Mouse (Mus musculus): ENCODE measurements at regions not wholly inside any gene's neighbourhood (a gene's known extent, or its start where the extent isn't known, plus 50 kb on each side); places are given as distances from the start of the nearest gene placed in this dataset.
"Not testable (repeated sequence)": the region's sequence is repeated elsewhere in the genome, so short reads cannot be mapped to it uniquely, and the experiment has no call there.

GRCm38 (mm10) chr14:17539322-17539721 is 120.7 kb upstream of the Thrb start:
- DNase-seq (ENCODE audit: extremely low spot score, low read depth, low spot score): no peak

- DNase-seq (ENCODE audit: extremely low spot score, low read depth, low spot score): no peak
These were observed 103.6 kb upstream of the Thrb start for GRCm38 (mm10) chr14:17556458-17556857.

GRCm38 (mm10) chr14:17560001-17560400 is 100.1 kb upstream of the Thrb start:
- DNase-seq (ENCODE audit: extremely low spot score, low read depth, low spot score): not testable (repeated sequence)

- no peak for DNase-seq (ENCODE audit: extremely low spot score, low read depth, low spot score)
These were observed 92.1 kb upstream of the Thrb start for GRCm38 (mm10) chr14:17567927-17568326.

- DNase-seq (ENCODE audit: extremely low spot score, low read depth, low spot score): no peak
These were observed 90.9 kb upstream of the Thrb start for GRCm38 (mm10) chr14:17569087-17569636.

- DNase-seq (ENCODE audit: extremely low spot score, low read depth, low spot score): no peak
These were observed 81.3 kb upstream of the Thrb start for GRCm38 (mm10) chr14:17578776-17579175.

- no peak for DNase-seq (ENCODE audit: extremely low spot score, low read depth, low spot score)
These were observed 70.5 kb upstream of the Thrb start for GRCm38 (mm10) chr14:17589595-17589994.

GRCm38 (mm10) chr14:17599553-17599952 is 60.5 kb upstream of the Thrb start:
- no peak for DNase-seq (ENCODE audit: extremely low spot score, low read depth, low spot score)

GRCm38 (mm10) chr14:17602357-17602756 is 57.7 kb upstream of the Thrb start:
- no peak for DNase-seq (ENCODE audit: extremely low spot score, low read depth, low spot score)

GRCm38 (mm10) chr14:17606018-17606417 is 54.0 kb upstream of the Thrb start:
- no peak for DNase-seq (ENCODE audit: extremely low spot score, low read depth, low spot score)

- no peak for DNase-seq (ENCODE audit: extremely low spot score, low read depth, low spot score)
These were observed 52.9 kb upstream of the Thrb start for GRCm38 (mm10) chr14:17607186-17607585.

All from hindlimb bud, embryonic 11.5 days (tissue).